Mouse (Mus musculus) spleen, embryonic (tissue): ENCODE measurements around the gene Rnf167.

Experiments
- CTCF ChIA-PET: fragments of 350-600 bp; sonication (Branson Sonifier 250); formaldehyde crosslinking; loops from one replicate; lab custom pipeline; 2022; lab: Charles Lee

Gene Rnf167

GRCm38 (mm10) chr11:70654198-70654922 lies 7.3 kb downstream of the Rnf167 start, which contains the start of gene Pfn1:
Pfn1 (minus strand) TSS chr11:70654644.
- CTCF ChIA-PET, result interaction anchor here (0.7 to 1.0 kb wide), 2 partner anchors 126 to 161 kb away, joined by 3 read pairs; no protein-coding TSS in a partner anchor

- CTCF ChIA-PET, result interaction anchor here (1.0 kb wide), 2 partner anchors 13 to 15 kb away, joined by 3 read pairs; no protein-coding TSS in a partner anchor
Measured at GRCm38 (mm10) chr11:70654923-70655570, 8.0 kb downstream of the Rnf167 start.

- CTCF ChIA-PET, result interaction anchor here (1.0 kb wide), 2 partner anchors 12 to 14 kb away, joined by 3 read pairs; no protein-coding TSS in a partner anchor
Measured at GRCm38 (mm10) chr11:70655571-70656455, 8.8 kb downstream of the Rnf167 start.

GRCm38 (mm10) chr11:70656456-70656927 lies 9.5 kb downstream of the Rnf167 start:
- CTCF ChIA-PET, result no interaction called here

- CTCF ChIA-PET, result no interaction called here
Measured at GRCm38 (mm10) chr11:70656964-70657363, 9.9 kb downstream of the Rnf167 start, which contains the start of gene Eno3. Eno3 (plus strand) TSS chr11:70657202.

GRCm38 (mm10) chr11:70657573-70657972 lies 10.5 kb downstream of the Rnf167 start:
- CTCF ChIA-PET, result no interaction called here

- CTCF ChIA-PET, result no interaction called here
Measured at GRCm38 (mm10) chr11:70657991-70658390, 11.0 kb downstream of the Rnf167 start.

- CTCF ChIA-PET, result no interaction called here
Measured at GRCm38 (mm10) chr11:70658521-70658920, 11.5 kb downstream of the Rnf167 start.

- CTCF ChIA-PET, result no interaction called here
Measured at GRCm38 (mm10) chr11:70658942-70659341, 11.9 kb downstream of the Rnf167 start.

- CTCF ChIA-PET, result no interaction called here
Measured at GRCm38 (mm10) chr11:70660571-70660970, 13.5 kb downstream of the Rnf167 start.

- CTCF ChIA-PET, result interaction anchor here (0.6 kb wide), 1 partner anchor 1244 kb away, joined by 4 read pairs; no protein-coding TSS in a partner anchor
Measured at GRCm38 (mm10) chr11:70663101-70663500, 16.1 kb downstream of the Rnf167 start.

- CTCF ChIA-PET, result interaction anchor here (0.7 kb wide), 1 partner anchor 13 kb away, joined by 3 read pairs; no protein-coding TSS in a partner anchor
Measured at GRCm38 (mm10) chr11:70663957-70664356, 16.9 kb downstream of the Rnf167 start.

GRCm38 (mm10) chr11:70664741-70665140 lies 17.7 kb downstream of the Rnf167 start:
- CTCF ChIA-PET, result interaction anchor here (0.7 kb wide), 1 partner anchor 12 kb away, joined by 3 read pairs; no protein-coding TSS in a partner anchor

- CTCF ChIA-PET, result interaction anchor here (0.9 kb wide), 1 partner anchor 33 kb away, joined by 3 read pairs; the partner anchor contains the start of gene Inca1
Measured at GRCm38 (mm10) chr11:70666687-70667086, 19.7 kb downstream of the Rnf167 start.

- CTCF ChIA-PET, result interaction anchor here (0.9 to 1.2 kb wide), 2 partner anchors 12 to 32 kb away, joined by 3 read pairs; partner anchors contain the start of gene Inca1
Measured at GRCm38 (mm10) chr11:70667271-70668150, 20.5 kb downstream of the Rnf167 start.

- CTCF ChIA-PET, result interaction anchor here (1.2 kb wide), 1 partner anchor 13 kb away, joined by 3 read pairs; no protein-coding TSS in a partner anchor
Measured at GRCm38 (mm10) chr11:70668335-70668770, 21.3 kb downstream of the Rnf167 start.

- CTCF ChIA-PET, result interaction anchor here (1.2 kb wide), 1 partner anchor 13 kb away, joined by 3 read pairs; no protein-coding TSS in a partner anchor
Measured at GRCm38 (mm10) chr11:70668771-70669505, 21.9 kb downstream of the Rnf167 start, which contains the start of gene Spag7. Spag7 (minus strand) TSS chr11:70669416.

- CTCF ChIA-PET, result interaction anchor here (0.7 kb wide), 1 partner anchor 14 kb away, joined by 3 read pairs; no protein-coding TSS in a partner anchor
Measured at GRCm38 (mm10) chr11:70669582-70670345, 22.7 kb downstream of the Rnf167 start.
